19 mouse cellular contexts compared by ENCODE assay signal in genomic region chr12:105565221-105565620, GRCm38 (mm10). TPM values are rescaled to one million over a fixed set of nuclear protein-coding genes. Genes with fewer than 3 reads are reported as not detected.
"Had no signal": no experiment of that assay in that cellular context is flagged by ENCODE, and none has a peak within 500 bp of the region (broad histone marks: within the 10 kb centered on the region; RNA-seq: fewer than 3 reads in every experiment).

No protein-coding gene starts in this region.

- H3K9ac ChIP-seq: liver, embryonic 13.5 days; lung, embryonic 14.5 days had no signal

- H3K4me2 ChIP-seq: liver, embryonic 13.5 days; lung, embryonic 14.5 days; midbrain, embryonic 11.5 days had no signal

- H3K36me3 ChIP-seq: liver, embryonic 13.5 days had no signal

- DNase-seq: kidney, adult 2 months; kidney, postnatal 25 days; layer of hippocampus, adult 9-11 months; liver, embryonic 13.5 days; lung, embryonic 14.5 days; lung, postnatal 10 days; lung, postnatal 36 days; midbrain, embryonic 14.5 days; retina, postnatal 1 day; right cerebral cortex, postnatal 25 days; thymus, postnatal 25 days had no signal

- H3K9me3 ChIP-seq: liver, embryonic 13.5 days had no signal

- H3K4me3 ChIP-seq: layer of hippocampus, adult 2 months; liver, embryonic 13.5 days; megakaryocyte, embryonic 14.5 days had no signal

- H3K27ac ChIP-seq: kidney, postnatal 0 days; layer of hippocampus, adult 2 months; liver, embryonic 13.5 days had no signal

RNA-seq across cellular contexts. Expression of gene Bdkrb2, which starts 2.2 kb away (rescaled TPM):
- polyA plus RNA-seq: liver, adult 2 months; liver, embryonic 13.5 days had no signal

RNA-seq across cellular contexts. Expression of gene Bdkrb1, which starts 37.7 kb away (rescaled TPM):
- polyA plus RNA-seq: intestine, embryonic 14.5 days; kidney, adult 2 months; kidney, embryonic 14.5 days; limb, embryonic 11.5 days; liver, adult 2 months; lung, embryonic 14.5 days; midbrain, embryonic 11.5 days; midbrain, embryonic 14.5 days had no signal
